Mouse (Mus musculus) G1E (cell line): ENCODE results near the gene Spata25. TPM values are rescaled to one million over a fixed set of nuclear protein-coding genes. Genes with fewer than 3 reads are reported as not detected.

Experiments
- ATAC-seq: 2 replicates; pipeline ENCODE4 v1.8.0; 2016; ENCODE audit warnings: mild to moderate bottlenecking; ENCODE audit not compliant: insufficient number of reproducible peaks, poor library complexity, low FRiP score, severe bottlenecking; ENCODE audit errors: extremely low read depth
- DNase-seq: peaks from one replicate; pipeline ENCODE4 v3.0.0; 2012; ENCODE audit warnings: low spot score
- H3K27me3 ChIP-seq: 2 replicates; pipeline ENCODE4 v1.6.1; 2012; ENCODE audit warnings: mild to moderate bottlenecking, low read length, inconsistent platforms; ENCODE audit not compliant: insufficient read depth
- H3K36me3 ChIP-seq: replicated peaks from 2 replicates; pipeline ENCODE3; 2012; ENCODE audit warnings: mild to moderate bottlenecking, inconsistent platforms
- H3K4me1 ChIP-seq: 2 replicates; pipeline ENCODE4 v1.6.1; 2012; ENCODE audit warnings: low read depth, low read length, inconsistent platforms, mixed read lengths; ENCODE audit not compliant: insufficient read depth
- H3K4me3 ChIP-seq: 2 replicates; pipeline ENCODE4 v1.5.1; 2012; ENCODE audit warnings: low read depth, mild to moderate bottlenecking, inconsistent platforms, low read length, moderate library complexity, mixed read lengths
- H3K9me3 ChIP-seq: replicated peaks from 2 replicates; pipeline ENCODE4 v1.6.1; 2012; ENCODE audit warnings: inconsistent platforms
- CTCF ChIP-seq: IDR thresholded peaks from 2 replicates; pipeline ENCODE4 v1.5.1; 2012; ENCODE audit warnings: low read depth, low read length, inconsistent platforms, mixed read lengths
- GATA1 ChIP-seq: IDR thresholded peaks from 2 replicates; pipeline ENCODE4 v1.6.1; 2012; ENCODE audit warnings: borderline replicate concordance, low read length, inconsistent platforms, mixed read lengths
- GATA2 ChIP-seq: IDR thresholded peaks from 2 replicates; pipeline ENCODE4 v1.6.1; 2012; ENCODE audit warnings: low read depth, low read length, inconsistent platforms, borderline replicate concordance
- POLR2AphosphoS5 ChIP-seq: IDR thresholded peaks from 2 replicates; pipeline ENCODE4 v1.6.1; 2012; ENCODE audit warnings: low read depth, low read length, inconsistent platforms; ENCODE audit not compliant: insufficient replicate concordance
- TAL1 ChIP-seq: conservative IDR thresholded peaks from 2 replicates; pipeline ENCODE4 v1.6.1; 2012; ENCODE audit warnings: low read depth, low read length, inconsistent platforms, mixed read lengths
- polyA plus RNA-seq: library from polyadenylated mRNA; stranded (reverse); fragments of >175 nt; gene quantifications from 2 replicates; pipeline ENCODE4 v1.2.3, GENCODE M21; 2012
- total RNA-seq, 2 experiments: library from RNA; stranded (forward) in 1 of 2; stranded (reverse) in 1 of 2; fragments of 200-1000 nt in 1 of 2; fragments of >200 nt in 1 of 2; fragmentation: Nextera tagmentation in 1 of 2; gene quantifications; 2 replicates each; pipeline ENCODE4 v1.2.3; 2014 to 2017

Gene Spata25
- total and polyA plus RNA-seq, 3 experiments: not detected

GRCm38 (mm10) chr2:164783926-164784581 lies 44.3 kb downstream of the Spata25 start:
- Histone ChIP-seq H3K36me3 (peaks cover 13% of the 10 kb centered on the region), H3K4me1 (peaks cover 40% of the 10 kb centered on the region), H3K9me3 (no peaks in the 10 kb centered on the region), H3K27me3 (peaks cover 25% of the 10 kb centered on the region), H3K4me3 (no peak overlapping the region)
- DNase-seq: no peak
- no peak for TF ChIP-seq TAL1
- no peak for TF ChIP-seq POLR2AphosphoS5
- TF ChIP-seq CTCF: no peak
- TF ChIP-seq GATA2: no peak
- TF ChIP-seq GATA1: no peak
- ATAC-seq: no peak

GRCm38 (mm10) chr2:164781876-164782275 lies 46.5 kb downstream of the Spata25 start:
- H3K36me3 ChIP-seq: no peaks in the 10 kb centered on the region
- H3K9me3 ChIP-seq: no peaks in the 10 kb centered on the region
- peaks cover 47% of the 10 kb centered on the region for H3K27me3 ChIP-seq
- no peak for ATAC-seq
- no peak for DNase-seq
- no peak for TF ChIP-seq GATA1
- no peak for TF ChIP-seq POLR2AphosphoS5
- H3K4me3 ChIP-seq: no peak overlapping the region
- peaks cover 29% of the 10 kb centered on the region for H3K4me1 ChIP-seq

- TF ChIP-seq POLR2AphosphoS5: no peak
- TF ChIP-seq TAL1: no peak
- no peak for TF ChIP-seq GATA2
- no peak for TF ChIP-seq GATA1
- TF ChIP-seq CTCF: no peak
- no peak for ATAC-seq
- DNase-seq: no peak
- Histone ChIP-seq H3K4me3 (no peak within 1 kb of the TSS), H3K9me3 (no peaks in the 10 kb centered on the region), H3K36me3 (no peaks in the 10 kb centered on the region), H3K4me1 (peaks cover 6% of the 10 kb centered on the region), H3K27me3 (peaks cover 53% of the 10 kb centered on the region)
Measured at GRCm38 (mm10) chr2:164779481-164780086, 48.8 kb downstream of the Spata25 start, which contains the start of gene Tnnc2. Gene Tnnc2, minus strand, starts transcription at chr2:164779967.

- TF ChIP-seq TAL1 (no peak), POLR2AphosphoS5 (no peak), GATA1 (no peak), GATA2 (no peak), CTCF (no peak)
- peaks cover 51% of the 10 kb centered on the region for H3K27me3 ChIP-seq
- no peak for DNase-seq
- ATAC-seq: no peak
- H3K36me3 ChIP-seq: peaks cover under 1% of the 10 kb centered on the region
- H3K4me1 ChIP-seq: peaks cover 10% of the 10 kb centered on the region
- no peaks in the 10 kb centered on the region for H3K9me3 ChIP-seq
- no peak overlapping the region for H3K4me3 ChIP-seq
Measured at GRCm38 (mm10) chr2:164778809-164779208, 49.5 kb downstream of the Spata25 start.

GRCm38 (mm10) chr2:164778015-164778287 lies 50.4 kb downstream of the Spata25 start:
- no peak overlapping the region; the same call in 1 of the 2 replicates for H3K4me3 ChIP-seq
- peaks cover 9% of the 10 kb centered on the region for H3K36me3 ChIP-seq
- H3K4me1 ChIP-seq: peaks cover 19% of the 10 kb centered on the region
- TF ChIP-seq TAL1: no peak
- no peak for TF ChIP-seq POLR2AphosphoS5
- no peak for TF ChIP-seq GATA1
- no peak for TF ChIP-seq CTCF
- TF ChIP-seq GATA2: no peak
- H3K27me3 ChIP-seq: peaks cover 46% of the 10 kb centered on the region
- no peaks in the 10 kb centered on the region for H3K9me3 ChIP-seq
- ATAC-seq (no peak), DNase-seq (no peak)

- TF ChIP-seq GATA2: no peak
- ATAC-seq (no peak), DNase-seq (no peak)
- H3K4me3 ChIP-seq: no peak overlapping the region; the same call in 1 of the 2 replicates
- H3K4me1 ChIP-seq: peaks cover 21% of the 10 kb centered on the region
- H3K36me3 ChIP-seq: peaks cover 12% of the 10 kb centered on the region
- H3K27me3 ChIP-seq: peaks cover 46% of the 10 kb centered on the region
- no peaks in the 10 kb centered on the region for H3K9me3 ChIP-seq
Measured at GRCm38 (mm10) chr2:164777246-164778014, 50.9 kb downstream of the Spata25 start.

- no peak overlapping the region for H3K4me3 ChIP-seq
- no peak for DNase-seq
Measured at GRCm38 (mm10) chr2:164776801-164777200, 51.5 kb downstream of the Spata25 start.

More at GRCm38 (mm10) chr2:164776801-164777200, 51.5 kb downstream of the Spata25 start:
- Histone ChIP-seq H3K27me3 (peaks cover 42% of the 10 kb centered on the region), H3K36me3 (peaks cover 18% of the 10 kb centered on the region), H3K4me1 (peaks cover 28% of the 10 kb centered on the region), H3K9me3 (no peaks in the 10 kb centered on the region)
- TF ChIP-seq TAL1 (no peak), POLR2AphosphoS5 (no peak), GATA2 (no peak), GATA1 (no peak), CTCF (no peak)
- ATAC-seq: no peak

Other genes starting within 250 kb of the Spata25 start
Only the 20 nearest of the 28 such genes appear.
- not detected in 2 replicates for gene Wfdc9, start 172.0 kb downstream of the Spata25 start, total RNA-seq (2014; fragmentation: Nextera tagmentation)
- not detected in 2 replicates for gene Wfdc9, start 172.0 kb downstream of the Spata25 start, total RNA-seq (2017)
- not detected in 2 replicates for gene Wfdc9, start 172.0 kb downstream of the Spata25 start, polyA plus RNA-seq
- not detected in 2 replicates for gene Wfdc11, start 154.4 kb downstream of the Spata25 start, total RNA-seq (2014; fragmentation: Nextera tagmentation)
- not detected in 2 replicates for gene Wfdc11, start 154.4 kb downstream of the Spata25 start, total RNA-seq (2017)
- not detected in 2 replicates for gene Wfdc11, start 154.4 kb downstream of the Spata25 start, polyA plus RNA-seq
- gene Wfdc13, start 143.4 kb downstream of the Spata25 start, total RNA-seq (2014; fragmentation: Nextera tagmentation): not detected in 2 replicates
- 0.11 TPM in 1 of 2 replicates, not detected in the other for gene Wfdc13, start 143.4 kb downstream of the Spata25 start, total RNA-seq (2017)
- not detected in 2 replicates for gene Wfdc13, start 143.4 kb downstream of the Spata25 start, polyA plus RNA-seq
- not detected in 2 replicates for gene Spint4, start 130.0 kb downstream of the Spata25 start, total RNA-seq (2014; fragmentation: Nextera tagmentation)
- gene Spint4, start 130.0 kb downstream of the Spata25 start, total RNA-seq (2017): 0.16 TPM in 1 of 2 replicates, not detected in the other
- not detected in 2 replicates for gene Spint4, start 130.0 kb downstream of the Spata25 start, polyA plus RNA-seq
- gene Spint5, start 113.2 kb downstream of the Spata25 start, total RNA-seq (2014; fragmentation: Nextera tagmentation): not detected in 2 replicates
- not detected in 2 replicates for gene Spint5, start 113.2 kb downstream of the Spata25 start, total RNA-seq (2017)
- not detected in 2 replicates for gene Spint5, start 113.2 kb downstream of the Spata25 start, polyA plus RNA-seq
- 1.4 and 2.0 TPM in 2 replicates for gene Wfdc3, start 82.6 kb downstream of the Spata25 start, total RNA-seq (2014; fragmentation: Nextera tagmentation)
- gene Wfdc3, start 82.6 kb downstream of the Spata25 start, total RNA-seq (2017): 0.98 and 1.5 TPM in 2 replicates
- gene Wfdc3, start 82.6 kb downstream of the Spata25 start, polyA plus RNA-seq: 0.03 TPM in 1 of 2 replicates, not detected in the other
- gene Dnttip1, start 82.6 kb downstream of the Spata25 start, total RNA-seq (2014; fragmentation: Nextera tagmentation): 58.1 and 86.2 TPM in 2 replicates
- gene Dnttip1, start 82.6 kb downstream of the Spata25 start, total RNA-seq (2017): 18.0 and 23.8 TPM in 2 replicates
- gene Dnttip1, start 82.6 kb downstream of the Spata25 start, polyA plus RNA-seq: 122 and 135 TPM in 2 replicates
- gene Ube2c, start 58.6 kb downstream of the Spata25 start, total RNA-seq (2014; fragmentation: Nextera tagmentation): 351 and 411 TPM in 2 replicates
- 127 and 135 TPM in 2 replicates for gene Ube2c, start 58.6 kb downstream of the Spata25 start, total RNA-seq (2017)
- 102 and 111 TPM in 2 replicates for gene Ube2c, start 58.6 kb downstream of the Spata25 start, polyA plus RNA-seq
- gene Tnnc2, start 48.6 kb downstream of the Spata25 start, total RNA-seq (2014; fragmentation: Nextera tagmentation): not detected in 2 replicates
- gene Tnnc2, start 48.6 kb downstream of the Spata25 start, total RNA-seq (2017): not detected in 2 replicates
- not detected in 2 replicates for gene Tnnc2, start 48.6 kb downstream of the Spata25 start, polyA plus RNA-seq
- 4.7 and 6.8 TPM in 2 replicates for gene Snx21, start 42.7 kb downstream of the Spata25 start, total RNA-seq (2014; fragmentation: Nextera tagmentation)
- 1.3 and 1.7 TPM in 2 replicates for gene Snx21, start 42.7 kb downstream of the Spata25 start, total RNA-seq (2017)
- gene Snx21, start 42.7 kb downstream of the Spata25 start, polyA plus RNA-seq: 3.5 and 5.0 TPM in 2 replicates
- 12.9 and 16.6 TPM in 2 replicates for gene Acot8, start 23.7 kb downstream of the Spata25 start, total RNA-seq (2014; fragmentation: Nextera tagmentation)
- gene Acot8, start 23.7 kb downstream of the Spata25 start, total RNA-seq (2017): 20.8 and 24.0 TPM in 2 replicates
- 45.4 and 51.6 TPM in 2 replicates for gene Acot8, start 23.7 kb downstream of the Spata25 start, polyA plus RNA-seq
- 7.1 and 10.2 TPM in 2 replicates for gene Zswim3, start 23.4 kb downstream of the Spata25 start, total RNA-seq (2014; fragmentation: Nextera tagmentation)
- 4.2 and 5.3 TPM in 2 replicates for gene Zswim3, start 23.4 kb downstream of the Spata25 start, total RNA-seq (2017)
- gene Zswim3, start 23.4 kb downstream of the Spata25 start, polyA plus RNA-seq: 1.1 and 1.2 TPM in 2 replicates
- 19.0 and 22.2 TPM in 2 replicates for gene Zswim1, start 5.9 kb downstream of the Spata25 start, total RNA-seq (2014; fragmentation: Nextera tagmentation)
- gene Zswim1, start 5.9 kb downstream of the Spata25 start, total RNA-seq (2017): 3.8 and 4.1 TPM in 2 replicates
- gene Zswim1, start 5.9 kb downstream of the Spata25 start, polyA plus RNA-seq: 33.9 and 38.4 TPM in 2 replicates
- 24.7 and 40.4 TPM in 2 replicates for gene Ctsa, start 4.3 kb upstream of the Spata25 start, total RNA-seq (2014; fragmentation: Nextera tagmentation)
- gene Ctsa, start 4.3 kb upstream of the Spata25 start, total RNA-seq (2017): 58.7 and 67.0 TPM in 2 replicates
- gene Ctsa, start 4.3 kb upstream of the Spata25 start, polyA plus RNA-seq: 37.0 and 68.2 TPM in 2 replicates
- gene Neurl2, start 4.9 kb upstream of the Spata25 start, total RNA-seq (2014; fragmentation: Nextera tagmentation): not detected in 2 replicates
- gene Neurl2, start 4.9 kb upstream of the Spata25 start, total RNA-seq (2017): 0.27 TPM in 1 of 2 replicates, not detected in the other
- gene Neurl2, start 4.9 kb upstream of the Spata25 start, polyA plus RNA-seq: 0.10 TPM in 1 of 2 replicates, not detected in the other
- not detected in 2 replicates for gene Pltp, start 29.2 kb upstream of the Spata25 start, total RNA-seq (2014; fragmentation: Nextera tagmentation)
- not detected in 2 replicates for gene Pltp, start 29.2 kb upstream of the Spata25 start, total RNA-seq (2017)
- gene Pltp, start 29.2 kb upstream of the Spata25 start, polyA plus RNA-seq: not detected in 2 replicates
- 54.7 and 61.3 TPM in 2 replicates for gene Pcif1, start 50.8 kb upstream of the Spata25 start, total RNA-seq (2014; fragmentation: Nextera tagmentation)
- gene Pcif1, start 50.8 kb upstream of the Spata25 start, total RNA-seq (2017): 31.7 and 35.5 TPM in 2 replicates
- 137 TPM in 2 replicates for gene Pcif1, start 50.8 kb upstream of the Spata25 start, polyA plus RNA-seq
- 30.6 and 31.4 TPM in 2 replicates for gene Zfp335, start 83.2 kb upstream of the Spata25 start, total RNA-seq (2014; fragmentation: Nextera tagmentation)
- gene Zfp335, start 83.2 kb upstream of the Spata25 start, total RNA-seq (2017): 8.7 and 9.8 TPM in 2 replicates
- gene Zfp335, start 83.2 kb upstream of the Spata25 start, polyA plus RNA-seq: 48.3 and 49.6 TPM in 2 replicates
- not detected in 2 replicates for gene Mmp9, start 112.2 kb upstream of the Spata25 start, total RNA-seq (2014; fragmentation: Nextera tagmentation)
- 0.76 and 0.82 TPM in 2 replicates for gene Mmp9, start 112.2 kb upstream of the Spata25 start, total RNA-seq (2017)
- gene Mmp9, start 112.2 kb upstream of the Spata25 start, polyA plus RNA-seq: 0.63 and 0.76 TPM in 2 replicates
- gene Slc12a5, start 132.3 kb upstream of the Spata25 start, total RNA-seq (2014; fragmentation: Nextera tagmentation): 0.63 and 1.4 TPM in 2 replicates
- gene Slc12a5, start 132.3 kb upstream of the Spata25 start, total RNA-seq (2017): 0.46 and 0.82 TPM in 2 replicates
- 0.39 and 0.72 TPM in 2 replicates for gene Slc12a5, start 132.3 kb upstream of the Spata25 start, polyA plus RNA-seq